Mouse (Mus musculus): ENCODE results near the gene Slit2.

DNA sequence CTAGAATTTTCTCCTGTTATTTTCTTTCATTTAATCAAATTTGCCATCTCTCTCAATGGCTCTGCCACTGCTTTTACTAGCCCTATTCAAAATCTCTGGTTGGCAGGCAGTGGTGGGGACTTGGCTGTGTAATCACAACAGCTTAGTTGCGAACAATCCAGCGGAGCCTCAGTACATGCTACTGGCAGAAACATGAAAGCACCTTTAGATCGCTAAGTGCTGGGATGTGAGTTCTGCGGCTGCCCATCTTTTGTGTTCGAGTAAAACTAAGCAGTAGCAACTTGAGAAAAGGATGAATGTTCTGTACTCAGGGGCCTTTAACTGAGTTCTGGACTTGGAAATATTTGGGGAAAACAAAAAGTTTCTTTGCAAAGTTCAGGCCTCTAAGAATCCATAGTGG is 139.7 kb downstream of the Slit2 start:
- TF ChIP-seq CTCF (IDR thresholded peaks at IDR 0.05; ENCODE audit: extremely low read depth, insufficient read depth, low read length) (no peak), POLR2A (IDR thresholded peaks at IDR 0.05; ENCODE audit: extremely low read depth, insufficient read depth, low read length) (no peak)
